Mouse (Mus musculus) stomach, embryonic 14.5 days (tissue): ENCODE measurements around the gene Vmn1r193. TPM values are rescaled to one million over a fixed set of nuclear protein-coding genes. Genes with fewer than 3 reads are reported as not detected.
"Not testable (repeated sequence)": the region's sequence is repeated elsewhere in the genome, so short reads cannot be mapped to it uniquely, and the experiment has no call there.

ENCODE experiments used
- ATAC-seq: fragments of 200-750 bp; cut with Nextera tagmentation; 2 replicates; pipeline ENCODE4 v1.8.0; 2017; ENCODE audit warnings: low read depth, moderate TSS enrichment; ENCODE audit not compliant: insufficient number of reproducible peaks, insufficient read depth, low FRiP score
- H3K27ac ChIP-seq: fragments of 300-500 bp; sonication (generic); 2 replicates; pipeline ENCODE4 v1.5.1; 2014; ENCODE audit warnings: mild to moderate bottlenecking, low read length, moderate library complexity, mixed read lengths
- H3K27me3 ChIP-seq: fragments of 300-500 bp; sonication (generic); 2 replicates; pipeline ENCODE4 v1.6.1; 2014; ENCODE audit warnings: low read length, control low read depth, mixed read lengths; ENCODE audit not compliant: control insufficient read depth, insufficient read depth
- H3K36me3 ChIP-seq: fragments of 300-500 bp; sonication (generic); 2 replicates; pipeline ENCODE4 v1.6.1; 2014; ENCODE audit warnings: mild to moderate bottlenecking, control low read depth, low read length, moderate library complexity, mixed read lengths; ENCODE audit not compliant: control insufficient read depth, insufficient read depth
- H3K4me1 ChIP-seq: fragments of 300-500 bp; sonication (generic); 2 replicates; pipeline ENCODE4 v1.6.1; 2014; ENCODE audit warnings: low read length, control low read depth, mixed read lengths; ENCODE audit not compliant: control insufficient read depth, insufficient read depth
- H3K4me2 ChIP-seq: fragments of 300-500 bp; sonication (generic); replicated peaks from 2 replicates; pipeline ENCODE4 v1.6.1; 2014; ENCODE audit warnings: low read depth, low read length, control low read depth
- H3K4me3 ChIP-seq: fragments of 300-500 bp; sonication (generic); 2 replicates; pipeline ENCODE4 v1.5.1; 2014; ENCODE audit warnings: low read depth, low read length, control low read depth
- H3K9ac ChIP-seq: fragments of 300-500 bp; sonication (generic); replicated peaks from 2 replicates; pipeline ENCODE4 v1.6.1; 2014; ENCODE audit warnings: low read depth, mild to moderate bottlenecking, control low read depth, low read length, moderate library complexity, mixed read lengths
- H3K9me3 ChIP-seq: fragments of 300-500 bp; sonication (generic); 2 replicates; pipeline ENCODE4 v1.6.1; 2016; ENCODE audit warnings: low read depth, low read length, control low read depth; ENCODE audit not compliant: control insufficient read depth
- whole genome bisulfite sequencing: fragments of 180-500 bp; shearing (Covaris S2); extraction: QIAGEN DNeasy Blood & Tissue Kit; methylation state at CpG from one replicate; pipeline ENCODE4 v1.1.7; 2014; 5-methylcytosine and 5-hydroxymethylcytosine counted together
- polyA plus RNA-seq: library from polyadenylated mRNA; unstranded; fragments of >200 nt; fragmentation: Nextera tagmentation; extraction: Ambion mirVana; gene quantifications from 2 replicates; pipeline ENCODE4 v1.2.1, GENCODE M21; 2014

Vmn1r193 gene
- polyA plus RNA-seq = not detected in 2 replicates

DNA sequence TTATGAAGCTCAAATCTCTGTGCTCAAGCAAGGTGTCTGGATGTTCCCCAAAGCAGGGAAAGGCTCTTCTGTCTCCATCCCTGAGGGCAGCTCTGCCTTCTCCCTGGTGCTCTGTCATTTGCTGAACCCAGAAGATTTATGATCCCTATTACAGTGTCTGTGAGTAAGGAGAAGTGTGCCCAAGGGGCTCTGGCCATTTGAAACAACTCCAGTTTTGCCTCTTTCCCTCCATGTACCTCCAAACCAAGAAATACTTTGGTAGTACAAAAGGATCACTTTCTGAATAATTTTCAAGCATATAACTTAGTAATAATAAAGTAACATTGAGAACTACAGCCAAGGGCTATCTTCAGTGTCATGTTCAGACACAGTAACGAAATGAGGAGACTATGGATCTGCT is at the start of gene Vmn1r193:
Vmn1r193 (minus strand) TSS at position 101 of the 400 bp plus-strand sequence.
- H3K4me1 ChIP-seq, ATAC-seq, H3K4me3 ChIP-seq, H3K9me3 ChIP-seq, H3K36me3 ChIP-seq, H3K27me3 ChIP-seq, H3K27ac ChIP-seq, H3K9ac ChIP-seq, H3K4me2 ChIP-seq: not testable (repeated sequence)
- 85% methylated on average over 1 of the region's 1 CpGs for WGBS

DNA sequence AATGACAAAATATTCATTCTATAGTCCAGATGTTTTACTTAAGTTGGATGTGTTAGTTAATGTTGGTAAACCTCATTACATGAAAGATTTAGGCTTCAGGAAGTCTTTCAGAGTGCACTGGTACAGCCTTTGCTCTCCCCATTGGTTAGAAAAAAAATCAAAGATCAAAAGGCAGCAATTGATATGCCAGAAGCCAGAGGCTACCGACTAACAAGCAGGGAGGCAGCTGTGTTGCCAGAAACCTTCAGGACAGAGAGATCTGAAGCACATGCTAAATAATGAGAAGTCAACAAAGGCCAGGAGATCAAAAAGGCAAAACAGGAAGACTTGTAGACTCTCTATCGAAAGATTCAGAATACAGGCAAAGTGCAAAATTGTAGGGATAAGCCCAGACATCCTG is 48.8 kb upstream of the Vmn1r193 start:
- H3K4me3 ChIP-seq = no peak overlapping the region
- 40% methylated on average over 2 of the region's 2 CpGs for WGBS
- no peak overlapping the region for H3K27ac ChIP-seq
- H3K4me1 ChIP-seq = no peaks in the 10 kb centered on the region
- H3K9ac ChIP-seq = no peak overlapping the region
- H3K27me3 ChIP-seq = no peaks in the 10 kb centered on the region
- no peak overlapping the region for H3K4me2 ChIP-seq
- no peaks in the 10 kb centered on the region for H3K36me3 ChIP-seq
- ATAC-seq = no peak
- no peaks in the 10 kb centered on the region for H3K9me3 ChIP-seq

GRCm38 (mm10) chr13:22270222-22270621 is 47.3 kb upstream of the Vmn1r193 start, which contains the start of gene Vmn1r195:
Vmn1r195 (plus strand) TSS chr13:22270522.
- WGBS = 90% methylated on average over 1 of the region's 1 CpGs
- H3K9ac ChIP-seq, ATAC-seq, H3K36me3 ChIP-seq, H3K27ac ChIP-seq, H3K9me3 ChIP-seq, H3K4me3 ChIP-seq, H3K4me2 ChIP-seq, H3K4me1 ChIP-seq, H3K27me3 ChIP-seq: not testable (repeated sequence)

GRCm38 (mm10) chr13:22243915-22244314 is 21.0 kb upstream of the Vmn1r193 start, which contains the start of gene Vmn1r194:
Vmn1r194 (plus strand) TSS chr13:22244215.
- H3K27me3 ChIP-seq = no peaks in the 10 kb centered on the region
- H3K4me1 ChIP-seq = no peaks in the 10 kb centered on the region
- H3K4me2 ChIP-seq = no peak within 1 kb of the TSS
- no peak within 1 kb of the TSS for H3K4me3 ChIP-seq
- no peak within 1 kb of the TSS for H3K9ac ChIP-seq
- H3K36me3 ChIP-seq = no peaks in the 10 kb centered on the region
- H3K9me3 ChIP-seq = no peaks in the 10 kb centered on the region
- 26% methylated on average over 1 of the region's 1 CpGs for WGBS
- no peak for ATAC-seq
- no peak within 1 kb of the TSS for H3K27ac ChIP-seq

DNA sequence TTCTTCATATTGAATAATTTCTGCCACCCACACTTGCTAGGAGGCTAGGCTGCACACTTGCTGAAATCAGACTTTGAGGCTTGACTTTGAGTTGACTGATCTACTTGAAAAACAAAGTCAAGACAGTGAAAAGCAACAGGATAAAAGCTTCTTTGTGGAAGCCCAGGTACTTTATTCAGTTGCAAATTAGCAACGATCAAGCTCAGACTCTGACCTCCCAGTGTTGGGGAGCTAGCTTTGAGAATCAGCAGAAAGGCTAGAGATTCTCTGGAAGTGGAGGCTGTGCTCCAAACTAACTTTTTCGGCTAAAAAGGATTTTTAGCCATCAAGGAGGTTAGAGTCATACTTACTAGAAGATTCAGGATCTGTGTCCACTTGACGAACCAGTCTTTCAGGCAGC is 30.2 kb downstream of the Vmn1r193 start:
- WGBS = 77% methylated on average over 3 of the region's 3 CpGs
- not testable (repeated sequence) for H3K27ac ChIP-seq, H3K9ac ChIP-seq, H3K36me3 ChIP-seq, H3K4me2 ChIP-seq, H3K9me3 ChIP-seq, H3K4me3 ChIP-seq, ATAC-seq, H3K27me3 ChIP-seq, H3K4me1 ChIP-seq

- H3K4me1 ChIP-seq = no peaks in the 10 kb centered on the region
- no peak within 1 kb of the TSS for H3K9ac ChIP-seq
- H3K27me3 ChIP-seq = no peaks in the 10 kb centered on the region
- H3K4me3 ChIP-seq = no peak within 1 kb of the TSS
- no peak within 1 kb of the TSS for H3K27ac ChIP-seq
- no peak within 1 kb of the TSS for H3K4me2 ChIP-seq
- no peaks in the 10 kb centered on the region for H3K36me3 ChIP-seq
- no peak for ATAC-seq
- no peaks in the 10 kb centered on the region for H3K9me3 ChIP-seq
These were observed 31.9 kb downstream of the Vmn1r193 start, which contains the start of gene Vmn1r192 for GRCm38 (mm10) chr13:22191041-22191440. Vmn1r192 (minus strand) TSS chr13:22191141.

- Histone ChIP-seq H3K36me3 (no peaks in the 10 kb centered on the region), H3K4me1 (no peaks in the 10 kb centered on the region), H3K4me2 (no peak overlapping the region), H3K4me3 (no peak overlapping the region), H3K9me3 (no peaks in the 10 kb centered on the region), H3K27me3 (no peaks in the 10 kb centered on the region), H3K27ac (no peak overlapping the region), H3K9ac (no peak overlapping the region)
- no peak for ATAC-seq
- WGBS = 59% methylated on average over 2 of the region's 2 CpGs
These were observed 32.6 kb downstream of the Vmn1r193 start for GRCm38 (mm10) chr13:22190385-22190784.

GRCm38 (mm10) chr13:22189313-22189712 is 33.6 kb downstream of the Vmn1r193 start:
- H3K4me2 ChIP-seq = no peak overlapping the region
- no peak for ATAC-seq
- no peaks in the 10 kb centered on the region for H3K9me3 ChIP-seq
- H3K4me1 ChIP-seq = no peaks in the 10 kb centered on the region
- H3K27me3 ChIP-seq = no peaks in the 10 kb centered on the region
- no peak overlapping the region for H3K9ac ChIP-seq
- WGBS = 22% methylated on average over 2 of the region's 2 CpGs
- no peak overlapping the region for H3K4me3 ChIP-seq
- H3K27ac ChIP-seq = no peak overlapping the region
- no peaks in the 10 kb centered on the region for H3K36me3 ChIP-seq

DNA sequence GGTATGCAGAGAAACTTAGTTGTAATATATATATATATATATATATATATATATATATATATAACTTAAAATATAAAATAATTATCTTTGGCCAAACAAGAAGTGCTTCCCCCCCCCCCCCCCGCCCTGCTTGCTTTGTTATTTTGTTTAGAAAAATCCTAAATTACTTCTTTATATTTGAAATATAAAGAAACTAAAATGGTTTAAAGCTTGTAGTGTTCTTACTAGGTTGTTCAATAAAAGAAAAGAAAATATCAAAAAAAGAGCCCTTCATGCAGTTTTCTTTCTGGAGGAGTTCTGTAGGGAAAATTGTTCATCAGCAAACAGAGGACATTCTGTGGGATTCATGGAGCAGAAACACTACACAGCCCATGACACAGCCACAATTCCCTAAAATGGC is 39.1 kb downstream of the Vmn1r193 start, which contains the start of gene Vmn1r191:
Vmn1r191 (minus strand) TSS at position 101 of the 400 bp plus-strand sequence.
- Histone ChIP-seq H3K9ac (no peak within 1 kb of the TSS), H3K9me3 (no peaks in the 10 kb centered on the region), H3K4me2 (no peak within 1 kb of the TSS), H3K36me3 (no peaks in the 10 kb centered on the region), H3K27me3 (no peaks in the 10 kb centered on the region), H3K27ac (no peak within 1 kb of the TSS), H3K4me1 (no peaks in the 10 kb centered on the region), H3K4me3 (no peak within 1 kb of the TSS)
- no peak for ATAC-seq
- WGBS = 88% methylated on average over 1 of the region's 1 CpGs
